Mouse (Mus musculus) lung, adult 2 months (tissue): Measurements from ENCODE around the gene Zfp644. TPM values are rescaled to one million over a fixed set of nuclear protein-coding genes. Genes with fewer than 3 reads are reported as not detected.

ENCODE experiments used
- DNase-seq: peaks from one replicate; pipeline ENCODE4 v3.0.0; 2022
- H3K4me1 ChIP-seq: fragments of 200-500 bp; 2 replicates; pipeline ENCODE4 v1.6.1; 2011; ENCODE audit warnings: low read length; ENCODE audit not compliant: control insufficient read depth, insufficient read depth
- H3K4me3 ChIP-seq: fragments of 200-500 bp; replicated peaks from 2 replicates; pipeline ENCODE3; 2011; ENCODE audit warnings: low read depth, mild to moderate bottlenecking, control low read depth, low read length; ENCODE audit errors: extremely low read depth
- CTCF ChIP-seq: fragments of 200-500 bp; IDR thresholded peaks from 2 replicates; pipeline ENCODE4 v1.5.1; 2011; ENCODE audit warnings: mild to moderate bottlenecking, low read length, control low read depth; ENCODE audit not compliant: insufficient read depth
- POLR2A ChIP-seq: fragments of 200-500 bp; IDR thresholded peaks from 2 replicates; pipeline ENCODE4 v1.6.1; 2011; ENCODE audit warnings: low read depth, mild to moderate bottlenecking, control low read depth, low read length, borderline replicate concordance; ENCODE audit errors: extremely low read depth
- WGBS: fragments of 180-500 bp; shearing (Covaris S2); methylation state at CpG from one replicate; pipeline ENCODE4 v1.1.7; 2018; 5-methylcytosine and 5-hydroxymethylcytosine counted together
- polyA plus RNA-seq: library from polyadenylated mRNA; depleted of rRNA; stranded (reverse); fragments of >200 nt; gene quantifications from 2 replicates; pipeline ENCODE4 v1.2.3, GENCODE M21; 2012

The Zfp644 gene
- polyA plus RNA-seq, 1 experiment, result 15.1 TPM

- 62% methylated on average over 13 of the region's 13 CpGs for WGBS
- DNase-seq, result no peak
Measured at GRCm38 (mm10) chr5:106636423-106636946, 60.6 kb downstream of the Zfp644 start.

DNA sequence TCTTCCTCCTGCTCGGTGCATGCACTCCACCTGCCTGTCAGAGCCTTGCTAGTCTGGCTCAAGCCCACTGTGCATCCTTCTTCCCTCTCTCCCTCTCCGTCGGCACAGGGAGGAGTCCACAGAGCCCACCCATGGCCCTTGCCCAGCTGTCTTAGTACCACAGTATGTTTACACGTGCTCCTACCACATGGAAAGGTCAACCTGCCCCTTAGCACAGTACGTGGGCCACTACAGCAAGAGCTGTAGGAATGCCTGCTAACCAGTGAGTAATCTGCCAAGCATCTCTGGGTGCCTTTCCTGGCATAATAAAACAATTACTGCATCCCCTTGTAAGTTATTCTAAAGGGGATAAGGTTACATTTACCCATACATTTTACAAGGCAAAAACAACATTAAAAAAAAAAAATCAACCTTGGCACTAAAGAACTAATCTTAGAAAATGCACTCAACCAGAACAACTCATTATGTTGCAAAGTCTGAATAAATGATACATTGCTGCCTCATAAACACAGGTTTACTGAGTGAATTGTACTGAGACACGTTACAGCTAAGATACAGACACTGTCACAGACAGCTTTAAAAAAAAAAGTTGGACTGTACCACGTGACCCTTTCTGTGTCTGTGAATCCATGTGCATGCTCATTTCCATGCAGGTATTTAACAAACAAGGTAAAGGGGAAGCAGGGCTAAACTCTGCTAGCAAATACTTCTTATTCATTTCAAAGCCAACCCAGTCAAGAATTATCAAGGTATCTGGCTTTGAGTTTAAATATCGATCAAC, 68.5 kb downstream of the Zfp644 start:
- TF ChIP-seq CTCF (no peak), POLR2A (no peak)
- 74% methylated on average over 8 of the region's 8 CpGs for WGBS
- Histone ChIP-seq H3K4me1 (peaks cover 13% of the 10 kb centered on the region), H3K4me3 (no peak overlapping the region)
- no peak for DNase-seq

More at GRCm38 (mm10) chr5:106636423-106636946, 60.6 kb downstream of the Zfp644 start:
- Histone ChIP-seq H3K4me3 (no peak overlapping the region), H3K4me1 (peaks cover 17% of the 10 kb centered on the region)
- TF ChIP-seq POLR2A (no peak), CTCF (no peak)

- DNase-seq, result no peak
- H3K4me1 ChIP-seq, result peaks cover 4% of the 10 kb centered on the region
Measured at GRCm38 (mm10) chr5:106623337-106623736, 73.8 kb downstream of the Zfp644 start.

GRCm38 (mm10) chr5:106622193-106622592, 74.9 kb downstream of the Zfp644 start:
- Histone ChIP-seq H3K4me1 (peaks cover 4% of the 10 kb centered on the region), H3K4me3 (no peak overlapping the region)
- TF ChIP-seq CTCF, result no peak
- TF ChIP-seq POLR2A, result no peak
- DNase-seq, result no peak
- WGBS, result 94% methylated on average over 5 of the region's 5 CpGs

More at GRCm38 (mm10) chr5:106623337-106623736, 73.8 kb downstream of the Zfp644 start:
- H3K4me3 ChIP-seq, result no peak overlapping the region
- WGBS, result 75% methylated on average over 4 of the region's 4 CpGs
- TF ChIP-seq POLR2A (no peak), CTCF (no peak)

GRCm38 (mm10) chr5:106620446-106620845, 76.6 kb downstream of the Zfp644 start:
- H3K4me3 ChIP-seq, result no peak overlapping the region
- TF ChIP-seq POLR2A, result no peak
- TF ChIP-seq CTCF, result no peak
- DNase-seq, result no peak
- H3K4me1 ChIP-seq, result peaks cover 4% of the 10 kb centered on the region
- 91% methylated on average over 6 of the region's 6 CpGs for WGBS

DNA sequence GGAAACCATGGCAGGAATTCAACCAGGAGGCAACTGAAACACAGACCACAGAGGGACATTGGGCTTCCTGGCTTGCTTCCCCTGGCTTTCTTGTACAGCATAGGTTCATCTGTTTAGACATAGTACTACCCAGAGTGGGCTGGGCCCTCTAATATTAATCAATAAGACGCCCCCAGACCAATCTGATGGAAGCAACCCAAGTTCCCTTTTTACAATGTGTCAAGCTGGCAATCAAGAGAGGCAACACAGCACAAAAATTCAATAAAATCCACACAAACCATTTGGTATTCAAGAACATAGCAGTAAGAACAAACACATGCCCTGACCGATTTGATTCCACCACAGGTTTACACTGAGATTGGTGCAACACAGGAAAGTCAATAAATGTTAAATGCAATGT, 82.1 kb downstream of the Zfp644 start:
- DNase-seq, result no peak
- H3K4me3 ChIP-seq, result no peak overlapping the region
- H3K4me1 ChIP-seq, result no peaks in the 10 kb centered on the region
- TF ChIP-seq POLR2A, result no peak
- TF ChIP-seq CTCF, result no peak
- WGBS, result 86% methylated on average over 2 of the region's 2 CpGs

DNA sequence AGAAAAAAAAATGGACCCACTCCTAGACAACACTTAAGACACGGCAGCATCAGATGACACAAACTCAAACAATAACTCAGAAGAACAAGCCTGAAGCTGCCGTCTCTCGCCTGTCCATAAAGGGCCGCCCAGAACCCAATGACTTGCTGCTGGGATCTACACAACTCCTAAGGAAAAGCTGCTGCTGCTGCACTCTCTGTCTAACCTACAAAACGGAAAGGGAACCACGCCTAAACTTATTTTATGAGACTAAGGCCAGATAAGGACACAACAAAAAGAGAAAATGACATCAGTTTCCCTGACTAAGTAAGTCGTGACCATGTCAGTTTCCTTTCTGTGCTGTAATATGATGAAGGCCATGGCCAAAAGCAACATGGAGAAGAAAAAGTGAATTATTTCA, 82.5 kb downstream of the Zfp644 start:
- no peak for DNase-seq
- no peak for TF ChIP-seq CTCF
- no peak for TF ChIP-seq POLR2A
- H3K4me3 ChIP-seq, result no peak overlapping the region

GRCm38 (mm10) chr5:106612151-106612550, 84.9 kb downstream of the Zfp644 start:
- no peak for TF ChIP-seq CTCF
- no peak for TF ChIP-seq POLR2A
- WGBS, result 90% methylated on average over 2 of the region's 2 CpGs
- Histone ChIP-seq H3K4me3 (no peak overlapping the region), H3K4me1 (no peaks in the 10 kb centered on the region)
- no peak for DNase-seq

More for the DNA sequence above, 82.5 kb downstream of the Zfp644 start:
- WGBS, result 56% methylated on average over 7 of the region's 7 CpGs
- no peaks in the 10 kb centered on the region for H3K4me1 ChIP-seq

- TF ChIP-seq CTCF, result no peak
- no peak for TF ChIP-seq POLR2A
- DNase-seq, result no peak
- WGBS, result 84% methylated on average over 4 of the region's 4 CpGs
- Histone ChIP-seq H3K4me3 (no peak within 1 kb of the TSS), H3K4me1 (no peaks in the 10 kb centered on the region)
Measured at GRCm38 (mm10) chr5:106608798-106609197, 88.3 kb downstream of the Zfp644 start, which contains the start of gene Gm17304. Gene Gm17304, plus strand, starts transcription at chr5:106609098.

- WGBS, result 62% methylated on average over 5 of the region's 5 CpGs
- no peak for DNase-seq
- H3K4me1 ChIP-seq, result no peaks in the 10 kb centered on the region
- H3K4me3 ChIP-seq, result no peak overlapping the region
- no peak for TF ChIP-seq POLR2A
- TF ChIP-seq CTCF, result no peak
Measured at GRCm38 (mm10) chr5:106607081-106607480, 90.0 kb downstream of the Zfp644 start.

DNA sequence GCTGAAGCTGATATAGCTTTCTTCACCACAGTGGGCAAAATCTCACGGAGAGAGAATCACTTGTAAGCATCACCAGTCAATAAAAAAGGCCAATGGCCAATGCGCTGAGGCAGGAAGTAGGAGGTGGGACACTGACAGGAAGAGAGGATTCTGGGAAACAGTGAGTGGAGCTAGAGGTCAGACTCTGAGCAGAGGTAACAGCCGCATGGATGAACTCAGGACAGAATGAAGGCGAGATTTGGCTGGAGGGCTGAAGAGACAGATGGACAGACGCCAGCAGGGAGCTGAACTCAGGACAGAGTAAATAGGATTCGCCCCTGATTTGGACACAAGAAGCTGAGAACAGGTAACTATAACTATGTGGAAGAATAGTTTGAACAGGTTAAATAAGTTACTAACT, 92.0 kb downstream of the Zfp644 start:
- no peak for TF ChIP-seq CTCF
- TF ChIP-seq POLR2A, result no peak
- no peak overlapping the region for H3K4me3 ChIP-seq
- WGBS, result 84% methylated on average over 6 of the region's 6 CpGs
- DNase-seq, result no peak
- H3K4me1 ChIP-seq, result no peaks in the 10 kb centered on the region
